Mouse (Mus musculus) bone marrow, adult 2 months (tissue): ENCODE results near the gene Isca2. TPM values are rescaled to one million over a fixed set of nuclear protein-coding genes. Genes with fewer than 3 reads are reported as not detected.

ENCODE experiments used
- H3K27ac ChIP-seq: fragments of 200-500 bp; 2 replicates; pipeline ENCODE4 v1.5.1; 2012; ENCODE audit warnings: low read depth, mild to moderate bottlenecking, control low read depth, inconsistent platforms, low read length; ENCODE audit not compliant: control insufficient read depth, poor library complexity, insufficient read depth
- H3K4me1 ChIP-seq: fragments of 200-500 bp; 2 replicates; pipeline ENCODE4 v1.6.1; 2011; ENCODE audit warnings: low read length; ENCODE audit not compliant: control insufficient read depth, insufficient read depth
- H3K4me3 ChIP-seq: fragments of 200-500 bp; replicated peaks from 2 replicates; pipeline ENCODE3; 2011; ENCODE audit warnings: mild to moderate bottlenecking, low read depth, low read length, control low read depth; ENCODE audit not compliant: control insufficient read depth
- CTCF ChIP-seq: fragments of 200-500 bp; IDR thresholded peaks from 2 replicates; pipeline ENCODE4 v1.5.1; 2011; ENCODE audit warnings: low read length, control low read depth; ENCODE audit not compliant: control insufficient read depth, insufficient read depth
- POLR2A ChIP-seq: fragments of 200-500 bp; IDR thresholded peaks from 2 replicates; pipeline ENCODE4 v1.6.1; 2011; ENCODE audit warnings: low read depth, mild to moderate bottlenecking, control low read depth, low read length, borderline replicate concordance; ENCODE audit not compliant: control insufficient read depth
- WGBS: fragments of 180-500 bp; shearing (Covaris S2); methylation state at CpG from one replicate; pipeline ENCODE4 v1.1.7; 2018; 5-methylcytosine and 5-hydroxymethylcytosine counted together
- polyA plus RNA-seq: library from polyadenylated mRNA; stranded (reverse); fragments of >200 nt; gene quantifications from 2 replicates; pipeline ENCODE4 v1.2.4, GENCODE M21; 2011; ENCODE audit warnings: low replicate concordance; ENCODE audit not compliant: missing spikeins, insufficient read depth, insufficient read length

Gene Isca2
- polyA plus RNA-seq, 1 experiment, result 90.0 TPM

- no peak overlapping the region for H3K27ac ChIP-seq
- 60% methylated on average over 1 of the region's 1 CpGs for WGBS
Observed at GRCm38 (mm10) chr12:84806010-84806409, 33.0 kb downstream of the Isca2 start.

GRCm38 (mm10) chr12:84806726-84807125 is 33.7 kb downstream of the Isca2 start:
- Histone ChIP-seq H3K4me3 (no peak overlapping the region), H3K27ac (no peak overlapping the region), H3K4me1 (no peaks in the 10 kb centered on the region)
- TF ChIP-seq POLR2A (no peak), CTCF (no peak)
- WGBS, result 53% methylated on average over 5 of the region's 5 CpGs

More at GRCm38 (mm10) chr12:84806010-84806409, 33.0 kb downstream of the Isca2 start:
- Histone ChIP-seq H3K4me1 (no peaks in the 10 kb centered on the region), H3K4me3 (no peak overlapping the region)
- TF ChIP-seq POLR2A, result no peak
- TF ChIP-seq CTCF, result no peak

- 77% methylated on average over 13 of the region's 13 CpGs for WGBS
- no peak overlapping the region for H3K27ac ChIP-seq
- H3K4me1 ChIP-seq, result no peaks in the 10 kb centered on the region
- no peak for TF ChIP-seq POLR2A
- TF ChIP-seq CTCF, result no peak
- H3K4me3 ChIP-seq, result no peak overlapping the region
Observed at GRCm38 (mm10) chr12:84807351-84807750, 34.3 kb downstream of the Isca2 start.

GRCm38 (mm10) chr12:84809033-84809432 is 36.0 kb downstream of the Isca2 start:
- 6% methylated on average over 6 of the region's 6 CpGs for WGBS
- TF ChIP-seq CTCF (no peak), POLR2A (no peak)
- H3K4me3 ChIP-seq, result no peak overlapping the region
- H3K27ac ChIP-seq, result no peak overlapping the region
- no peaks in the 10 kb centered on the region for H3K4me1 ChIP-seq

- Histone ChIP-seq H3K4me3 (no peak overlapping the region), H3K27ac (no peak overlapping the region), H3K4me1 (no peaks in the 10 kb centered on the region)
- TF ChIP-seq POLR2A (no peak), CTCF (no peak)
- 64% methylated on average over 1 of the region's 1 CpGs for WGBS
Observed at GRCm38 (mm10) chr12:84810810-84811209, 37.8 kb downstream of the Isca2 start.

- Histone ChIP-seq H3K27ac (no peak overlapping the region), H3K4me1 (no peaks in the 10 kb centered on the region), H3K4me3 (no peak overlapping the region)
- WGBS, result 63% methylated on average over 4 of the region's 4 CpGs
- TF ChIP-seq CTCF, result no peak
- TF ChIP-seq POLR2A, result no peak
Observed at GRCm38 (mm10) chr12:84811510-84811909, 38.5 kb downstream of the Isca2 start.

- TF ChIP-seq POLR2A (no peak), CTCF (no peak)
- 56% methylated on average over 3 of the region's 3 CpGs for WGBS
- no peak overlapping the region for H3K4me3 ChIP-seq
- no peaks in the 10 kb centered on the region for H3K4me1 ChIP-seq
- no peak overlapping the region for H3K27ac ChIP-seq
Observed at GRCm38 (mm10) chr12:84812004-84812403, 39.0 kb downstream of the Isca2 start.

- Histone ChIP-seq H3K27ac (no peak overlapping the region), H3K4me3 (no peak overlapping the region), H3K4me1 (no peaks in the 10 kb centered on the region)
- 45% methylated on average over 7 of the region's 7 CpGs for WGBS
- no peak for TF ChIP-seq CTCF
- TF ChIP-seq POLR2A, result no peak
Observed at GRCm38 (mm10) chr12:84813773-84814172, 40.7 kb downstream of the Isca2 start.
